Mouse (Mus musculus) embryonic facial prominence, embryonic 14.5 days (tissue): ENCODE measurements at regions not wholly inside any gene's neighbourhood (a gene's known extent, or its start where the extent isn't known, plus 50 kb on each side); places are given as distances from the start of the nearest gene placed in this dataset.
"Not testable (repeated sequence)": the region's sequence is repeated elsewhere in the genome, so short reads cannot be mapped to it uniquely, and the experiment has no call there.

Experiments
- ATAC-seq: fragments of 200-750 bp; cut with Nextera tagmentation; 2 replicates; pipeline ENCODE4 v1.8.0; 2017; ENCODE audit warnings: low read depth, moderate number of reproducible peaks, moderate TSS enrichment
- DNase-seq: peaks from one replicate; pipeline ENCODE4 v3.0.0-alpha.2; 2015; ENCODE audit warnings: low spot score
- H3K27ac ChIP-seq: fragments of 300-500 bp; sonication (generic); replicated peaks from 2 replicates; pipeline ENCODE4 v1.5.1; 2014; ENCODE audit warnings: low read depth, mild to moderate bottlenecking, low read length, moderate library complexity
- H3K27me3 ChIP-seq: fragments of 300-500 bp; sonication (generic); replicated peaks from 2 replicates; pipeline ENCODE4 v1.6.1; 2014; ENCODE audit warnings: low read length; ENCODE audit not compliant: control insufficient read depth, insufficient read depth
- H3K36me3 ChIP-seq: fragments of 300-500 bp; sonication (generic); 2 replicates; pipeline ENCODE4 v1.6.1; 2014; ENCODE audit warnings: low read length, mixed read lengths; ENCODE audit not compliant: control insufficient read depth, insufficient read depth
- H3K4me1 ChIP-seq: fragments of 300-500 bp; sonication (generic); 2 replicates; pipeline ENCODE4 v1.6.1; 2014; ENCODE audit warnings: antibody characterized with exemption, low read length; ENCODE audit not compliant: control insufficient read depth, insufficient read depth
- H3K4me2 ChIP-seq: fragments of 300-500 bp; sonication (generic); 2 replicates; pipeline ENCODE4 v1.6.1; 2014; ENCODE audit warnings: low read depth, mild to moderate bottlenecking, low read length, moderate library complexity, mixed read lengths
- H3K4me3 ChIP-seq: fragments of 300-500 bp; sonication (generic); 2 replicates; pipeline ENCODE4 v1.5.1; 2014; ENCODE audit warnings: low read depth, mild to moderate bottlenecking, low read length
- H3K9ac ChIP-seq: fragments of 300-500 bp; sonication (generic); 2 replicates; pipeline ENCODE4 v1.6.1; 2014; ENCODE audit warnings: low read depth, mild to moderate bottlenecking, low read length, moderate library complexity, mixed read lengths
- H3K9me3 ChIP-seq: fragments of 300-500 bp; sonication (generic); 2 replicates; pipeline ENCODE4 v1.6.1; 2016; ENCODE audit warnings: low read length; ENCODE audit not compliant: control insufficient read depth
- WGBS: fragments of 180-500 bp; shearing (Covaris S2); extraction: QIAGEN DNeasy Blood & Tissue Kit; methylation state at CpG from one replicate; pipeline ENCODE4 v1.1.7; 2014; 5-methylcytosine and 5-hydroxymethylcytosine counted together

GRCm38 (mm10) chrX:50611765-50612591 lies 183.7 kb upstream of the Olfr1324 start:
- Histone ChIP-seq H3K36me3 (0 out of 2 replicates have a peak, but pooled peaks cover 3% of the 10 kb centered on the region), H3K9ac (peak overlapping the region; percentile 52; the same call in 1 of the 2 replicates), H3K27ac (peak overlapping the region; percentile 80), H3K4me2 (peak overlapping the region; percentile 39), H3K4me1 (no peaks in the 10 kb centered on the region), H3K4me3 (peak overlapping the region; percentile 32), H3K27me3 (no peaks in the 10 kb centered on the region), H3K9me3 (no peaks in the 10 kb centered on the region)
- WGBS = 74% methylated on average over 9 of the region's 9 CpGs
- DNase-seq = peak; percentile 84
- ATAC-seq = peak; percentile 79; the same call in 1 of the 2 replicates

- not testable (repeated sequence) for H3K36me3 ChIP-seq, H3K9me3 ChIP-seq, H3K27me3 ChIP-seq, H3K4me1 ChIP-seq, H3K4me2 ChIP-seq, ATAC-seq, H3K27ac ChIP-seq, DNase-seq, H3K9ac ChIP-seq, H3K4me3 ChIP-seq
- 80% methylated on average over 6 of the region's 6 CpGs for WGBS
These were observed 179.8 kb upstream of the Olfr1324 start for GRCm38 (mm10) chrX:50608141-50608540.

- peak; percentile 48 for DNase-seq
- 79% methylated on average over 7 of the region's 7 CpGs for WGBS
These were observed 179.3 kb upstream of the Olfr1324 start for GRCm38 (mm10) chrX:50607636-50608035.

GRCm38 (mm10) chrX:50605517-50605916 lies 177.2 kb upstream of the Olfr1324 start:
- H3K4me3 ChIP-seq, H3K9ac ChIP-seq, H3K4me1 ChIP-seq, H3K36me3 ChIP-seq, H3K9me3 ChIP-seq, H3K27me3 ChIP-seq, H3K27ac ChIP-seq: not testable (repeated sequence)
- WGBS = 62% methylated on average over 2 of the region's 2 CpGs
- ATAC-seq (peak; percentile 62; the same call in 1 of the 2 replicates), DNase-seq (peak; percentile 80)
- H3K4me2 ChIP-seq = peak overlapping the region; percentile 31; the same call in 1 of the 2 replicates

More at GRCm38 (mm10) chrX:50607636-50608035, 179.3 kb upstream of the Olfr1324 start:
- Histone ChIP-seq H3K27me3 (no peaks in the 10 kb centered on the region), H3K4me2 (no peak overlapping the region), H3K36me3 (0 out of 2 replicates have a peak, but pooled peaks cover 3% of the 10 kb centered on the region), H3K27ac (no peak overlapping the region), H3K9me3 (no peaks in the 10 kb centered on the region), H3K4me3 (no peak overlapping the region), H3K4me1 (no peaks in the 10 kb centered on the region), H3K9ac (no peak overlapping the region)
- no peak for ATAC-seq

GRCm38 (mm10) chrX:50604995-50605394 lies 176.7 kb upstream of the Olfr1324 start:
- not testable (repeated sequence) for H3K9me3 ChIP-seq, ATAC-seq, H3K4me3 ChIP-seq, DNase-seq, H3K27ac ChIP-seq, H3K27me3 ChIP-seq, H3K36me3 ChIP-seq, H3K9ac ChIP-seq, H3K4me1 ChIP-seq
- WGBS = 62% methylated on average over 4 of the region's 4 CpGs
- H3K4me2 ChIP-seq = peak overlapping the region; percentile 31; the same call in 1 of the 2 replicates

- ATAC-seq (peak; percentile 76; the same call in 1 of the 2 replicates), DNase-seq (peak; percentile 87)
- 46% methylated on average over 3 of the region's 3 CpGs for WGBS
- H3K27me3 ChIP-seq, H3K36me3 ChIP-seq, H3K4me1 ChIP-seq, H3K9me3 ChIP-seq: not testable (repeated sequence)
- H3K4me3 ChIP-seq = peak overlapping the region; percentile 30
- 0 out of 2 replicates have a peak overlapping the region, but pooled peaks have one; percentile 48 for H3K27ac ChIP-seq
- peak overlapping the region; percentile 41 for H3K4me2 ChIP-seq
- 0 out of 2 replicates have a peak overlapping the region, but pooled peaks have one; percentile 37 for H3K9ac ChIP-seq
These were observed 174.6 kb upstream of the Olfr1324 start for GRCm38 (mm10) chrX:50602881-50603280.

- not testable (repeated sequence) for H3K27me3 ChIP-seq, ATAC-seq, DNase-seq, H3K9me3 ChIP-seq, H3K4me1 ChIP-seq, H3K36me3 ChIP-seq
- peak overlapping the region; percentile 41 for H3K4me2 ChIP-seq
- WGBS = 64% methylated on average over 8 of the region's 9 CpGs
- H3K27ac ChIP-seq = 0 out of 2 replicates have a peak overlapping the region, but pooled peaks have one; percentile 48
- peak overlapping the region; percentile 37; the same call in 1 of the 2 replicates for H3K9ac ChIP-seq
- peak overlapping the region; percentile 30 for H3K4me3 ChIP-seq
These were observed 174.2 kb upstream of the Olfr1324 start for GRCm38 (mm10) chrX:50602461-50602875.

- H3K4me1 ChIP-seq, H3K9ac ChIP-seq, H3K36me3 ChIP-seq, H3K27me3 ChIP-seq, H3K9me3 ChIP-seq: not testable (repeated sequence)
- H3K27ac ChIP-seq = peak overlapping the region; percentile 68
- DNase-seq = peak; percentile 84
- H3K4me3 ChIP-seq = peak overlapping the region; percentile 30
- 73% methylated on average over 3 of the region's 3 CpGs for WGBS
- H3K4me2 ChIP-seq = peak overlapping the region; percentile 47
- peak; percentile 77; the same call in 1 of the 2 replicates for ATAC-seq
These were observed 172.0 kb upstream of the Olfr1324 start for GRCm38 (mm10) chrX:50600262-50600661.
